Mouse (Mus musculus): ENCODE results near the gene Acad10.

- no peak for TF ChIP-seq CTCF (IDR thresholded peaks at IDR 0.05)
- no peak for TF ChIP-seq EP300 (IDR thresholded peaks at IDR 0.05)
Observed at GRCm38 (mm10) chr5:121690482-121691211, 30.3 kb upstream of the Acad10 start.

Measured in lung, postnatal 0 days (tissue).